Mouse (Mus musculus): Measurements from ENCODE around the gene Casp12.
"Not testable (repeated sequence)": the region's sequence is repeated elsewhere in the genome, so short reads cannot be mapped to it uniquely, and the experiment has no call there.

Gene Casp12

GRCm38 (mm10) chr9:5332441-5332840, 12.8 kb upstream of the Casp12 start:
- TF ChIP-seq POU5F1 (IDR thresholded peaks at IDR 0.05; ENCODE audit: borderline replicate concordance, low read length) (no peak), CTCF (conservative IDR thresholded peaks at IDR 0.05; ENCODE audit: low read length) (no peak), NANOG (IDR thresholded peaks at IDR 0.05; ENCODE audit: borderline replicate concordance, low read length) (no peak)
- H3K27me3 ChIP-seq (ENCODE audit: insufficient read depth, low read length) = no peaks in the 10 kb centered on the region
- H3K4me3 ChIP-seq (replicated peaks; ENCODE audit: low read length) = no peak overlapping the region
- H3K4me1 ChIP-seq (replicated peaks; ENCODE audit: low read depth, low read length) = no peaks in the 10 kb centered on the region
- no peaks in the 10 kb centered on the region for H3K9me3 ChIP-seq (ENCODE audit: low read length)
- H3K36me3 ChIP-seq (ENCODE audit: insufficient read depth, low read length) = no peaks in the 10 kb centered on the region

GRCm38 (mm10) chr9:5333422-5333821, 11.8 kb upstream of the Casp12 start:
- no peak overlapping the region for H3K4me3 ChIP-seq (replicated peaks; ENCODE audit: low read length)
- TF ChIP-seq POU5F1 (IDR thresholded peaks at IDR 0.05; ENCODE audit: borderline replicate concordance, low read length) = no peak
- TF ChIP-seq CTCF (conservative IDR thresholded peaks at IDR 0.05; ENCODE audit: low read length) = no peak
- H3K4me1 ChIP-seq (replicated peaks; ENCODE audit: low read depth, low read length) = no peaks in the 10 kb centered on the region
- H3K27me3 ChIP-seq (ENCODE audit: insufficient read depth, low read length) = no peaks in the 10 kb centered on the region
- H3K9me3 ChIP-seq (ENCODE audit: low read length) = no peaks in the 10 kb centered on the region
- no peaks in the 10 kb centered on the region for H3K36me3 ChIP-seq (ENCODE audit: insufficient read depth, low read length)

- Histone ChIP-seq H3K9me3 (ENCODE audit: low read length) (no peaks in the 10 kb centered on the region), H3K4me3 (replicated peaks; ENCODE audit: low read length) (no peak overlapping the region), H3K36me3 (ENCODE audit: insufficient read depth, low read length) (no peaks in the 10 kb centered on the region), H3K27me3 (ENCODE audit: insufficient read depth, low read length) (no peaks in the 10 kb centered on the region), H3K4me1 (replicated peaks; ENCODE audit: low read depth, low read length) (no peaks in the 10 kb centered on the region)
- TF ChIP-seq NANOG (IDR thresholded peaks at IDR 0.05; ENCODE audit: borderline replicate concordance, low read length) (no peak), CTCF (conservative IDR thresholded peaks at IDR 0.05; ENCODE audit: low read length) (no peak), POU5F1 (IDR thresholded peaks at IDR 0.05; ENCODE audit: borderline replicate concordance, low read length) (no peak)
These were observed 2.1 kb upstream of the Casp12 start for GRCm38 (mm10) chr9:5343092-5343491.

GRCm38 (mm10) chr9:5344090-5344489, 1.1 kb upstream of the Casp12 start:
- no peaks in the 10 kb centered on the region for H3K36me3 ChIP-seq (ENCODE audit: insufficient read depth, low read length)
- H3K4me3 ChIP-seq (replicated peaks; ENCODE audit: low read length) = no peak overlapping the region

GRCm38 (mm10) chr9:5347381-5347780, 2.2 kb downstream of the Casp12 start:
- Histone ChIP-seq H3K9me3 (ENCODE audit: low read length) (no peaks in the 10 kb centered on the region), H3K27me3 (ENCODE audit: insufficient read depth, low read length) (no peaks in the 10 kb centered on the region), H3K4me1 (replicated peaks; ENCODE audit: low read depth, low read length) (no peaks in the 10 kb centered on the region), H3K36me3 (ENCODE audit: insufficient read depth, low read length) (no peaks in the 10 kb centered on the region), H3K4me3 (replicated peaks; ENCODE audit: low read length) (no peak overlapping the region)
- TF ChIP-seq CTCF (conservative IDR thresholded peaks at IDR 0.05; ENCODE audit: low read length) (no peak), NANOG (IDR thresholded peaks at IDR 0.05; ENCODE audit: borderline replicate concordance, low read length) (no peak), POU5F1 (IDR thresholded peaks at IDR 0.05; ENCODE audit: borderline replicate concordance, low read length) (no peak)

More at GRCm38 (mm10) chr9:5344090-5344489, 1.1 kb upstream of the Casp12 start:
- Histone ChIP-seq H3K4me1 (replicated peaks; ENCODE audit: low read depth, low read length) (no peaks in the 10 kb centered on the region), H3K27me3 (ENCODE audit: insufficient read depth, low read length) (no peaks in the 10 kb centered on the region), H3K9me3 (ENCODE audit: low read length) (no peaks in the 10 kb centered on the region)
- TF ChIP-seq POU5F1 (IDR thresholded peaks at IDR 0.05; ENCODE audit: borderline replicate concordance, low read length) (no peak), CTCF (conservative IDR thresholded peaks at IDR 0.05; ENCODE audit: low read length) (no peak), NANOG (IDR thresholded peaks at IDR 0.05; ENCODE audit: borderline replicate concordance, low read length) (no peak)

- no peaks in the 10 kb centered on the region for H3K4me1 ChIP-seq (replicated peaks; ENCODE audit: low read depth, low read length)
- H3K4me3 ChIP-seq (replicated peaks; ENCODE audit: low read length) = no peak overlapping the region
- no peak for TF ChIP-seq POU5F1 (IDR thresholded peaks at IDR 0.05; ENCODE audit: borderline replicate concordance, low read length)
- no peak for TF ChIP-seq CTCF (conservative IDR thresholded peaks at IDR 0.05; ENCODE audit: low read length)
- no peak for TF ChIP-seq NANOG (IDR thresholded peaks at IDR 0.05; ENCODE audit: borderline replicate concordance, low read length)
- peaks cover 2% of the 10 kb centered on the region; the same call in 1 of the 2 replicates for H3K9me3 ChIP-seq (ENCODE audit: low read length)
- H3K36me3 ChIP-seq (ENCODE audit: insufficient read depth, low read length) = no peaks in the 10 kb centered on the region
- H3K27me3 ChIP-seq (ENCODE audit: insufficient read depth, low read length) = no peaks in the 10 kb centered on the region
These were observed 8.4 kb downstream of the Casp12 start for GRCm38 (mm10) chr9:5353673-5354072.

GRCm38 (mm10) chr9:5356801-5357200, 11.6 kb downstream of the Casp12 start:
- H3K4me1 ChIP-seq (replicated peaks; ENCODE audit: low read depth, low read length) = no peaks in the 10 kb centered on the region
- no peaks in the 10 kb centered on the region for H3K27me3 ChIP-seq (ENCODE audit: insufficient read depth, low read length)
- TF ChIP-seq NANOG (IDR thresholded peaks at IDR 0.05; ENCODE audit: borderline replicate concordance, low read length) (no peak), POU5F1 (IDR thresholded peaks at IDR 0.05; ENCODE audit: borderline replicate concordance, low read length) (no peak), CTCF (conservative IDR thresholded peaks at IDR 0.05; ENCODE audit: low read length) (no peak)

GRCm38 (mm10) chr9:5393561-5393960, 48.3 kb downstream of the Casp12 start:
- no peak for TF ChIP-seq NANOG (IDR thresholded peaks at IDR 0.05; ENCODE audit: borderline replicate concordance, low read length)
- no peak for TF ChIP-seq CTCF (conservative IDR thresholded peaks at IDR 0.05; ENCODE audit: low read length)
- no peak for TF ChIP-seq POU5F1 (IDR thresholded peaks at IDR 0.05; ENCODE audit: borderline replicate concordance, low read length)
- H3K4me1 ChIP-seq (replicated peaks; ENCODE audit: low read depth, low read length) = no peaks in the 10 kb centered on the region

More at GRCm38 (mm10) chr9:5356801-5357200, 11.6 kb downstream of the Casp12 start:
- Histone ChIP-seq H3K4me3 (replicated peaks; ENCODE audit: low read length) (no peak overlapping the region), H3K9me3 (ENCODE audit: low read length) (peaks cover 3% of the 10 kb centered on the region; the same call in 1 of the 2 replicates), H3K36me3 (ENCODE audit: insufficient read depth, low read length) (no peaks in the 10 kb centered on the region)

GRCm38 (mm10) chr9:5395861-5396260, 50.6 kb downstream of the Casp12 start:
- not testable (repeated sequence) for H3K27me3 ChIP-seq (ENCODE audit: insufficient read depth, low read length); H3K4me3 ChIP-seq (replicated peaks; ENCODE audit: low read length); H3K4me1 ChIP-seq (replicated peaks; ENCODE audit: low read depth, low read length); H3K36me3 ChIP-seq (ENCODE audit: insufficient read depth, low read length)
- H3K9me3 ChIP-seq (ENCODE audit: low read length) = peaks cover 50% of the 10 kb centered on the region

More at GRCm38 (mm10) chr9:5393561-5393960, 48.3 kb downstream of the Casp12 start:
- Histone ChIP-seq H3K36me3 (ENCODE audit: insufficient read depth, low read length) (no peaks in the 10 kb centered on the region), H3K27me3 (ENCODE audit: insufficient read depth, low read length) (no peaks in the 10 kb centered on the region), H3K4me3 (replicated peaks; ENCODE audit: low read length) (no peak overlapping the region), H3K9me3 (ENCODE audit: low read length) (peaks cover 27% of the 10 kb centered on the region)
